Mouse (Mus musculus) stomach, embryonic 15.5 days (tissue): ENCODE data around the gene Bnip1. TPM values are rescaled to one million over a fixed set of nuclear protein-coding genes. Genes with fewer than 3 reads are reported as not detected.

ENCODE experiments used
- polyA plus RNA-seq: library from polyadenylated mRNA; unstranded; fragments of >200 nt; fragmentation: Nextera tagmentation; extraction: Ambion mirVana; gene quantifications from 2 replicates; pipeline ENCODE4 v1.2.1, GENCODE M21; 2015

Bnip1 gene
- polyA plus RNA-seq, 1 experiment from 2014 or later = 42.9 TPM

Other genes with a start within 250 kb of the Bnip1 start
- 106 and 113 TPM in 2 replicates for gene Ergic1, start 219.6 kb upstream of the Bnip1 start, polyA plus RNA-seq
- gene Dusp1, start 218.9 kb upstream of the Bnip1 start, polyA plus RNA-seq = 15.8 and 19.3 TPM in 2 replicates
- gene Atp6v0e, start 117.8 kb upstream of the Bnip1 start, polyA plus RNA-seq = 231 and 255 TPM in 2 replicates
- gene Crebrf, start 65.4 kb upstream of the Bnip1 start, polyA plus RNA-seq = 8.1 and 10.1 TPM in 2 replicates
- 9.2 and 15.4 TPM in 2 replicates for gene Nkx2-5, start 63.9 kb downstream of the Bnip1 start, polyA plus RNA-seq
- gene Kifc5b, start 136.0 kb downstream of the Bnip1 start, polyA plus RNA-seq = 6.1 and 7.6 TPM in 2 replicates
- 8.5 and 8.7 TPM in 2 replicates for gene Phf1, start 152.0 kb downstream of the Bnip1 start, polyA plus RNA-seq
- 179 and 191 TPM in 2 replicates for gene Cuta, start 158.5 kb downstream of the Bnip1 start, polyA plus RNA-seq
- 2.0 and 2.2 TPM in 2 replicates for gene Syngap1, start 160.2 kb downstream of the Bnip1 start, polyA plus RNA-seq
- 13.3 and 14.9 TPM in 2 replicates for gene Zbtb9, start 192.1 kb downstream of the Bnip1 start, polyA plus RNA-seq
- gene Bak1, start 247.9 kb downstream of the Bnip1 start, polyA plus RNA-seq = 4.6 and 5.7 TPM in 2 replicates